Mouse (Mus musculus): Measurements from ENCODE around the gene Ly9. TPM values are rescaled to one million over a fixed set of nuclear protein-coding genes. Genes with fewer than 3 reads are reported as not detected.
A peak's percentile ranks its signal among the peaks of the same experiment; 100 is the strongest.

The Ly9 gene
- total and polyA plus RNA-seq, 3 experiments = 43.6 to 68.6 (median 57.8) TPM

- TF ChIP-seq ELF1 (IDR thresholded peaks at IDR 0.05; ENCODE audit: low read depth, low read length) = no peak
- no peak for TF ChIP-seq SMC3 (IDR thresholded peaks at IDR 0.05; ENCODE audit: low read depth, low read length)
- TF ChIP-seq CHD2 (IDR thresholded peaks at IDR 0.05; ENCODE audit: low read length) = no peak
- TF ChIP-seq CHD1 (IDR thresholded peaks at IDR 0.05; ENCODE audit: low read depth, low read length) = no peak
- TF ChIP-seq POLR2A (IDR thresholded peaks at IDR 0.05; ENCODE audit: low read depth, low read length) = no peak
- no peak for TF ChIP-seq MAX (IDR thresholded peaks at IDR 0.05; ENCODE audit: low read length)
- TF ChIP-seq RCOR1 (conservative IDR thresholded peaks at IDR 0.05; ENCODE audit: low read depth, low read length) = no peak
- no peak for TF ChIP-seq MAZ (IDR thresholded peaks at IDR 0.05; ENCODE audit: low read depth, low read length)
- H3K79me2 ChIP-seq (replicated peaks; ENCODE audit: control insufficient read depth, extremely low read depth, insufficient read depth, poor library complexity, severe bottlenecking) = no peaks in the 10 kb centered on the region
- peaks cover 3 to 12% of the 10 kb centered on the region in 2 experiments; a peak in 3 of 4 replicates for H3K4me1 ChIP-seq (ENCODE audit: control insufficient read depth in 1 of 2, insufficient read depth in 2 of 2)
- no peak overlapping the region for H3K27ac ChIP-seq (ENCODE audit: insufficient read depth, low read depth)
- no peak for DNase-seq (ENCODE audit: extremely low read depth)
- H3K9ac ChIP-seq (ENCODE audit: insufficient read depth, low read depth) = no peak overlapping the region
- H3K36me3 ChIP-seq (replicated peaks in 1 of 2; ENCODE audit: control insufficient read depth in 1 of 2, insufficient read depth in 1 of 2, low read length in 1 of 2) = peaks cover 0 to 52% of the 10 kb centered on the region in 2 experiments
- dilution Hi-C loops (cut with MboI; ENCODE audit: extremely low pct_ligation_motif_present, extremely low pct_unique_long_range_greater_than_20kb, low sequenced_read_pairs) = no loop called here
- no peak overlapping the region for H3K4me2 ChIP-seq (ENCODE audit: insufficient read depth, low read depth, poor library complexity, severe bottlenecking)
- in situ Hi-C loops (cut with MboI; ENCODE audit: low pct_ligation_motif_present, low pct_unique_long_range_greater_than_20kb, low sequenced_read_pairs) = no loop called here
- H3K9me3 ChIP-seq (replicated peaks; ENCODE audit: low read length) = no peaks in the 10 kb centered on the region
- H3K4me3 ChIP-seq (replicated peaks in 1 of 3; ENCODE audit: low read depth in 2 of 3, low read length in 2 of 3, poor library complexity in 1 of 3) = no peak overlapping the region
- no peaks in the 10 kb centered on the region for H3K27me3 ChIP-seq (replicated peaks)
These were observed 28.5 kb upstream of the Ly9 start for GRCm38 (mm10) chr1:171635696-171636095.

- H3K4me1 ChIP-seq (ENCODE audit: control insufficient read depth in 1 of 2, insufficient read depth in 2 of 2) = peaks cover 3 to 20% of the 10 kb centered on the region in 2 experiments; a peak in 3 of 4 replicates
- no peak overlapping the region for H3K9ac ChIP-seq (ENCODE audit: insufficient read depth, low read depth)
- H3K4me2 ChIP-seq (ENCODE audit: insufficient read depth, low read depth, poor library complexity, severe bottlenecking) = no peak overlapping the region
- H3K79me2 ChIP-seq (replicated peaks; ENCODE audit: control insufficient read depth, extremely low read depth, insufficient read depth, poor library complexity, severe bottlenecking) = no peaks in the 10 kb centered on the region
- in situ Hi-C loops (cut with MboI; ENCODE audit: low pct_ligation_motif_present, low pct_unique_long_range_greater_than_20kb, low sequenced_read_pairs) = no loop called here
- peaks cover 0 to 15% of the 10 kb centered on the region in 2 experiments for H3K36me3 ChIP-seq (replicated peaks in 1 of 2; ENCODE audit: control insufficient read depth in 1 of 2, insufficient read depth in 1 of 2, low read length in 1 of 2)
- dilution Hi-C loops (cut with MboI; ENCODE audit: extremely low pct_ligation_motif_present, extremely low pct_unique_long_range_greater_than_20kb, low sequenced_read_pairs) = no loop called here
- H3K9me3 ChIP-seq (replicated peaks; ENCODE audit: low read length) = no peaks in the 10 kb centered on the region
- no peaks in the 10 kb centered on the region for H3K27me3 ChIP-seq (replicated peaks)
- no peak overlapping the region for H3K4me3 ChIP-seq (replicated peaks in 1 of 3; ENCODE audit: low read depth in 2 of 3, low read length in 2 of 3, poor library complexity in 1 of 3)
- no peak overlapping the region for H3K27ac ChIP-seq (ENCODE audit: insufficient read depth, low read depth)
- TF ChIP-seq SMC3 (IDR thresholded peaks at IDR 0.05; ENCODE audit: low read depth, low read length) (no peak), POLR2A (IDR thresholded peaks at IDR 0.05; ENCODE audit: low read depth, low read length) (no peak), SIN3A (IDR thresholded peaks at IDR 0.05; ENCODE audit: low read length) (no peak), RAD21 (IDR thresholded peaks at IDR 0.05; ENCODE audit: low read depth, low read length) (no peak), NELFE (IDR thresholded peaks at IDR 0.05; ENCODE audit: low read depth, low read length) (no peak), MEF2A (IDR thresholded peaks at IDR 0.05; ENCODE audit: borderline replicate concordance, low read depth, low read length) (peak; percentile 68; the same call in 1 of the 2 replicates), BHLHE40 (IDR thresholded peaks at IDR 0.05; ENCODE audit: low read depth, low read length) (peak; percentile 64), ZKSCAN1 (IDR thresholded peaks at IDR 0.05; ENCODE audit: borderline replicate concordance, low read depth, low read length) (no peak), HCFC1 (IDR thresholded peaks at IDR 0.05; ENCODE audit: low read depth, low read length) (no peak), ZNF384 (IDR thresholded peaks at IDR 0.05; ENCODE audit: low read depth, low read length) (no peak)
- DNase-seq (ENCODE audit: extremely low read depth) = peak; percentile 43
These were observed 24.2 kb upstream of the Ly9 start for GRCm38 (mm10) chr1:171631447-171631846.
